Mouse (Mus musculus) stomach, embryonic 14.5 days (tissue): ENCODE results near the gene Aff1. TPM values are rescaled to one million over a fixed set of nuclear protein-coding genes. Genes with fewer than 3 reads are reported as not detected.

Experiments
- ATAC-seq: fragments of 200-750 bp; cut with Nextera tagmentation; 2 replicates; pipeline ENCODE4 v1.8.0; 2017; ENCODE audit warnings: low read depth, moderate TSS enrichment; ENCODE audit not compliant: insufficient number of reproducible peaks, insufficient read depth, low FRiP score
- H3K27ac ChIP-seq: fragments of 300-500 bp; sonication (generic); 2 replicates; pipeline ENCODE4 v1.5.1; 2014; ENCODE audit warnings: mild to moderate bottlenecking, low read length, moderate library complexity, mixed read lengths
- H3K27me3 ChIP-seq: fragments of 300-500 bp; sonication (generic); 2 replicates; pipeline ENCODE4 v1.6.1; 2014; ENCODE audit warnings: low read length, control low read depth, mixed read lengths; ENCODE audit not compliant: control insufficient read depth, insufficient read depth
- H3K36me3 ChIP-seq: fragments of 300-500 bp; sonication (generic); 2 replicates; pipeline ENCODE4 v1.6.1; 2014; ENCODE audit warnings: mild to moderate bottlenecking, control low read depth, low read length, moderate library complexity, mixed read lengths; ENCODE audit not compliant: control insufficient read depth, insufficient read depth
- H3K4me1 ChIP-seq: fragments of 300-500 bp; sonication (generic); 2 replicates; pipeline ENCODE4 v1.6.1; 2014; ENCODE audit warnings: low read length, control low read depth, mixed read lengths; ENCODE audit not compliant: control insufficient read depth, insufficient read depth
- H3K4me2 ChIP-seq: fragments of 300-500 bp; sonication (generic); replicated peaks from 2 replicates; pipeline ENCODE4 v1.6.1; 2014; ENCODE audit warnings: low read depth, low read length, control low read depth
- H3K4me3 ChIP-seq: fragments of 300-500 bp; sonication (generic); 2 replicates; pipeline ENCODE4 v1.5.1; 2014; ENCODE audit warnings: low read depth, low read length, control low read depth
- H3K9ac ChIP-seq: fragments of 300-500 bp; sonication (generic); replicated peaks from 2 replicates; pipeline ENCODE4 v1.6.1; 2014; ENCODE audit warnings: low read depth, mild to moderate bottlenecking, control low read depth, low read length, moderate library complexity, mixed read lengths
- H3K9me3 ChIP-seq: fragments of 300-500 bp; sonication (generic); 2 replicates; pipeline ENCODE4 v1.6.1; 2016; ENCODE audit warnings: low read depth, low read length, control low read depth; ENCODE audit not compliant: control insufficient read depth
- WGBS: fragments of 180-500 bp; shearing (Covaris S2); extraction: QIAGEN DNeasy Blood & Tissue Kit; methylation state at CpG from one replicate; pipeline ENCODE4 v1.1.7; 2014; 5-methylcytosine and 5-hydroxymethylcytosine counted together
- polyA plus RNA-seq: library from polyadenylated mRNA; unstranded; fragments of >200 nt; fragmentation: Nextera tagmentation; extraction: Ambion mirVana; gene quantifications from 2 replicates; pipeline ENCODE4 v1.2.1, GENCODE M21; 2014

Gene Aff1
- polyA plus RNA-seq, 1 experiment from 2014 or later: 5.9 TPM

DNA sequence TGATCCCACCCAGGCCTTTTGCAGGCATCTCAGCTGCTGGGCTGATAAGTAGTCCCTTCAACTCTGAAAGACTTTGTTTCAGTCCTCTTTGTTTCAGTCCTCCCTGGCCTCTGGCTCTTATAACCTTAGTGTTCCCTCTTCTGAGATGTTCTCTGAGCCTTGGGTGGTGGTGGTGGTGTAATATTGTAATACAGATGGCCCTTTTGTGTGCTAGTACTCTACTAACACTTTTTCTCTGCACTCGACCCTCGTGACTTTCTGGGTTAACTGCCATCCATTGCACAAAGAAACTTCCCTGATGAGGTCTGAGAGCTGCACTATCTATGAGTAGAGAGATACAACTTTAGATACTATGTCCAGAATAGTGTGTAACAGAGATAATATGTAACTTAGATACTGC is 21.2 kb downstream of the Aff1 start:
- Histone ChIP-seq H3K9ac (no peak overlapping the region), H3K27me3 (no peaks in the 10 kb centered on the region), H3K36me3 (no peaks in the 10 kb centered on the region), H3K9me3 (no peaks in the 10 kb centered on the region), H3K4me2 (no peak overlapping the region), H3K4me1 (no peaks in the 10 kb centered on the region), H3K27ac (no peak overlapping the region), H3K4me3 (no peak overlapping the region)
- WGBS: 55% methylated on average over 2 of the region's 2 CpGs
- no peak for ATAC-seq

- no peaks in the 10 kb centered on the region for H3K9me3 ChIP-seq
- no peaks in the 10 kb centered on the region for H3K36me3 ChIP-seq
- no peak overlapping the region for H3K27ac ChIP-seq
- H3K4me3 ChIP-seq: no peak overlapping the region
- no peak overlapping the region for H3K9ac ChIP-seq
- H3K4me1 ChIP-seq: no peaks in the 10 kb centered on the region
- H3K27me3 ChIP-seq: no peaks in the 10 kb centered on the region
- ATAC-seq: no peak
- no peak overlapping the region for H3K4me2 ChIP-seq
- WGBS: 83% methylated on average over 6 of the region's 6 CpGs
These were observed 22.8 kb downstream of the Aff1 start for GRCm38 (mm10) chr5:103714943-103715342.

DNA sequence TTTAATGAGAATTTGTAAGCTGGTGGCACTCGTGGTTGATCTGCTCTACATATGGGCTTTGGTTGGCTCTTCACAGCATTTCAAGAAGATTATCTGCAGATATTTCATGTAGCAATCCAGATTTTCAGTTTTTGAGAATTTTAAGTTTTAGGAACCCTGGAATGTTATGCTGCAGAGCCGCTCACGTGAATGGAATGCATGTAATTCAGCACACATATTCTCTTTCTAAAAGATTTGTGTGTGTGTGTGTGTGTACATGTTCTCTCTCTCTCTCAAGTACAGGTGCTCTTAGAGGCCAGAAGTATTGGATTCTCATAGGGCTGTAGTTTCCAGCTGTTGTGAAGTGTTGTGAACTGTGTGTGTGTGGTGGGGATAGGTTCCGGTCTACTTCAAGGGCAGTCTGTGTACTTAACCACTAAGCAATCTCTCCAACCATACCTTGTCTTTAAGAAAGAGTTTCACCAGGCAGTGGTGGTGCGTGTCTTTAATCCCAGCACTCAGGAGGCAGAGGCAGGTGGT is 24.7 kb downstream of the Aff1 start:
- no peak for ATAC-seq
- no peak overlapping the region for H3K4me3 ChIP-seq
- H3K27me3 ChIP-seq: no peaks in the 10 kb centered on the region
- 78% methylated on average over 5 of the region's 5 CpGs for WGBS
- H3K4me1 ChIP-seq: no peaks in the 10 kb centered on the region
- no peaks in the 10 kb centered on the region for H3K9me3 ChIP-seq
- no peak overlapping the region for H3K27ac ChIP-seq
- H3K36me3 ChIP-seq: no peaks in the 10 kb centered on the region
- no peak overlapping the region for H3K4me2 ChIP-seq
- H3K9ac ChIP-seq: no peak overlapping the region

- ATAC-seq: no peak
- 37% methylated on average over 6 of the region's 6 CpGs for WGBS
- no peak overlapping the region for H3K4me2 ChIP-seq
- no peak overlapping the region for H3K9ac ChIP-seq
- no peaks in the 10 kb centered on the region for H3K27me3 ChIP-seq
- no peak overlapping the region for H3K4me3 ChIP-seq
- no peaks in the 10 kb centered on the region for H3K9me3 ChIP-seq
- no peaks in the 10 kb centered on the region for H3K36me3 ChIP-seq
- H3K27ac ChIP-seq: no peak overlapping the region
- no peaks in the 10 kb centered on the region for H3K4me1 ChIP-seq
These were observed 27.0 kb downstream of the Aff1 start for GRCm38 (mm10) chr5:103719131-103719530.

- ATAC-seq: no peak; the same call in 1 of the 2 replicates
- WGBS: 52% methylated on average over 3 of the region's 3 CpGs
- no peak overlapping the region for H3K27ac ChIP-seq
These were observed 27.7 kb downstream of the Aff1 start for GRCm38 (mm10) chr5:103719851-103720250.

DNA sequence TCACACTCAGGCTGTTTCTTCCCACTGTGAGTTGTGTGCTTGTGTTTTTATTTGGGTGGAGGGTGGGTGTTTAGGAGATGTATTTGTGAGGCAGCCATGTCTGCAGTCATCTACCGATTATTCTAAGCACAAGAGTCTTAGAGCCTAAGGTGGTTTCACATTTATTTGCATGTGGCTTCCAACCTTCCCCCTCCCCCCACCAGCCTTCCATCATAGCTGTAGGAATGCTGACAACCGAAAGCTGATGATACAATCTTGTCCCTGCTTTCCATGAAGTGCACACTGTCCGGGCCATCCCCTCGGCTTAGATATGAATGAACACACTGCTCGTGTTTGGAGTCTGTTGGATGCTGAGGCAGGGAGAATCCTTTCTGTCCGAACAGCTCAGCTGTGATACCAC is 28.8 kb downstream of the Aff1 start:
- WGBS: 71% methylated on average over 6 of the region's 6 CpGs

More at GRCm38 (mm10) chr5:103719851-103720250, 27.7 kb downstream of the Aff1 start:
- H3K4me3 ChIP-seq: no peak overlapping the region
- H3K9me3 ChIP-seq: no peaks in the 10 kb centered on the region
- H3K9ac ChIP-seq: no peak overlapping the region
- H3K4me1 ChIP-seq: no peaks in the 10 kb centered on the region
- H3K36me3 ChIP-seq: no peaks in the 10 kb centered on the region
- H3K27me3 ChIP-seq: no peaks in the 10 kb centered on the region
- no peak overlapping the region for H3K4me2 ChIP-seq

GRCm38 (mm10) chr5:103721490-103721889 is 29.3 kb downstream of the Aff1 start:
- Histone ChIP-seq H3K4me2 (no peak overlapping the region), H3K9ac (no peak overlapping the region), H3K27me3 (no peaks in the 10 kb centered on the region), H3K4me1 (no peaks in the 10 kb centered on the region), H3K4me3 (no peak overlapping the region), H3K36me3 (no peaks in the 10 kb centered on the region), H3K9me3 (no peaks in the 10 kb centered on the region), H3K27ac (no peak overlapping the region)
- no peak for ATAC-seq
- 87% methylated on average over 4 of the region's 4 CpGs for WGBS

More for the DNA sequence above, 28.8 kb downstream of the Aff1 start:
- Histone ChIP-seq H3K36me3 (no peaks in the 10 kb centered on the region), H3K4me1 (no peaks in the 10 kb centered on the region), H3K27ac (no peak overlapping the region), H3K4me3 (no peak overlapping the region), H3K9me3 (no peaks in the 10 kb centered on the region), H3K9ac (no peak overlapping the region), H3K4me2 (no peak overlapping the region), H3K27me3 (no peaks in the 10 kb centered on the region)
- no peak for ATAC-seq

- H3K27me3 ChIP-seq: no peaks in the 10 kb centered on the region
- no peak overlapping the region for H3K27ac ChIP-seq
- no peak overlapping the region for H3K4me2 ChIP-seq
- no peaks in the 10 kb centered on the region for H3K4me1 ChIP-seq
- no peaks in the 10 kb centered on the region for H3K36me3 ChIP-seq
- H3K9me3 ChIP-seq: no peaks in the 10 kb centered on the region
- WGBS: 81% methylated on average over 4 of the region's 4 CpGs
- no peak for ATAC-seq
- H3K9ac ChIP-seq: no peak overlapping the region
- no peak overlapping the region for H3K4me3 ChIP-seq
These were observed 30.5 kb downstream of the Aff1 start for GRCm38 (mm10) chr5:103722721-103723120.

GRCm38 (mm10) chr5:103724384-103724783 is 32.2 kb downstream of the Aff1 start:
- Histone ChIP-seq H3K36me3 (no peaks in the 10 kb centered on the region), H3K9ac (no peak overlapping the region), H3K4me2 (no peak overlapping the region), H3K27ac (no peak overlapping the region), H3K4me1 (no peaks in the 10 kb centered on the region), H3K9me3 (no peaks in the 10 kb centered on the region), H3K4me3 (no peak overlapping the region), H3K27me3 (no peaks in the 10 kb centered on the region)
- 9% methylated on average over 6 of the region's 6 CpGs for WGBS
- no peak for ATAC-seq
